Mouse (Mus musculus): ENCODE measurements at regions not wholly inside any gene's neighbourhood (a gene's known extent, or its start where the extent isn't known, plus 50 kb on each side); places are given as distances from the start of the nearest gene placed in this dataset.

- TF ChIP-seq CTCF (IDR thresholded peaks at IDR 0.05; ENCODE audit: low read depth) (no peak), EP300 (optimal IDR thresholded peaks at IDR 0.05) (no peak)
Observed at GRCm38 (mm10) chr11:111164907-111165306, 98.9 kb downstream of the Kcnj2 start.
